Mouse (Mus musculus) forebrain, embryonic 10.5 days (tissue): ENCODE measurements at regions not wholly inside any gene's neighbourhood (a gene's known extent, or its start where the extent isn't known, plus 50 kb on each side); places are given as distances from the start of the nearest gene placed in this dataset.

Experiments used
- DNase-seq: peaks from one replicate; pipeline ENCODE4 v3.0.0-alpha.2; 2017; ENCODE audit warnings: low spot score; ENCODE audit errors: extremely low spot score
- H3K27ac ChIP-seq: fragments of 300-500 bp; sonication (generic); 2 replicates; pipeline ENCODE4 v1.5.1; 2016; ENCODE audit warnings: mild to moderate bottlenecking
- H3K27me3 ChIP-seq: fragments of 300-500 bp; sonication (generic); 2 replicates; pipeline ENCODE4 v1.6.1; 2016; ENCODE audit warnings: mild to moderate bottlenecking; ENCODE audit not compliant: poor library complexity, severe bottlenecking
- H3K36me3 ChIP-seq: fragments of 300-500 bp; sonication (generic); replicated peaks from 2 replicates; pipeline ENCODE4 v1.6.1; 2016; ENCODE audit warnings: mild to moderate bottlenecking, moderate library complexity
- H3K4me1 ChIP-seq: fragments of 300-500 bp; sonication (generic); 2 replicates; pipeline ENCODE4 v1.6.1; 2016
- H3K4me3 ChIP-seq: fragments of 300-500 bp; sonication (generic); 2 replicates; pipeline ENCODE4 v1.5.1; 2016; ENCODE audit warnings: mild to moderate bottlenecking, moderate library complexity
- H3K9me3 ChIP-seq: fragments of 300-500 bp; sonication (generic); 2 replicates; pipeline ENCODE4 v1.6.1; 2016; ENCODE audit warnings: mild to moderate bottlenecking, moderate library complexity
- WGBS: fragments of 180-500 bp; shearing (Covaris S2); methylation state at CpG from one replicate; pipeline ENCODE4 v1.1.7; 2016; 5-methylcytosine and 5-hydroxymethylcytosine counted together

DNA sequence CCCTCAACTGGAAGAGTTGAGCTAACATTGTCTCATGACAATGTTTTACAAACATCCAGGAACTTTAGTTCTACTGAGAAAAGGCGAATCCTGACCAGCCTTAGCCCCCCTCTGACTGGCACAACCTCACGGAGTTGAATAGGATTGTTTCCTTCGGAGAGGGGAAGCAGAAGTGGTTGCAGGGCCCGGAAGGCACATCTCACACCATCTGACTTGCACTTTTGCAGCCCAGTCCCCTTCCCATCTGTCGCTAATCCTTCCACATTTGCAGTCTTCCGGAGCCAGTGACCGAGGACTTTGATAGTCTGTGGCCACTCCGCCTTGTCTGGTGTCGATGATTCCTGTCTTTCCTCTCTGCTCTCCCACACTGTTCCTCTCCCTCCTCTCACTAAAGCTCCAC is 162.8 kb upstream of the Gadl1 start:
- WGBS: 81% methylated on average over 9 of the region's 9 CpGs
- Histone ChIP-seq H3K9me3 (no peaks in the 10 kb centered on the region), H3K4me1 (no peaks in the 10 kb centered on the region), H3K27ac (no peak overlapping the region), H3K36me3 (no peaks in the 10 kb centered on the region), H3K4me3 (no peak overlapping the region), H3K27me3 (no peaks in the 10 kb centered on the region)
- no peak for DNase-seq

- no peaks in the 10 kb centered on the region for H3K27me3 ChIP-seq
- peaks cover 20% of the 10 kb centered on the region for H3K4me1 ChIP-seq
- H3K9me3 ChIP-seq: no peaks in the 10 kb centered on the region
- DNase-seq: no peak
- H3K4me3 ChIP-seq: no peak overlapping the region
- no peak overlapping the region for H3K27ac ChIP-seq
- no peaks in the 10 kb centered on the region for H3K36me3 ChIP-seq
- WGBS: 49% methylated on average over 2 of the region's 2 CpGs
These were observed 148.8 kb upstream of the Gadl1 start for GRCm38 (mm10) chr9:115760496-115760895.

DNA sequence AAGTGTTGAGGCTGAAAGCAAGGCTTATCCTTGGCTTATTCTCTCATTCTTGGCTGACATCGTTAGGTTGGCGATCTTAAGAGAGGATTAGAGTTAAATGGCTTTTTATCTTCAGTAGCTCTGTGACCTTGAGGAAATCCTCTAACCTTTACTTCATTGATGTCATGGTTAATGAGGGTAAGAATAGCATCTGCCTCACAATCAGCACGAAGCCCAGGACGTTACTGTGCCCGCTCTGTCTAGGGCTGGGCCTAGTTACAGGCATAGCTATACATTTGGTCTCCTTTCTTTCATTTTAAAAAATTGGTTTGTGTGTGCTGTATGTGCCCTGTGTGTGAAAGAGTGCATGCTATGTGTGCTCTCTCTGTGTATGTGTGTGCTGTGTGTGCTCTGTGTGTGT is 145.1 kb upstream of the Gadl1 start:
- H3K9me3 ChIP-seq: no peaks in the 10 kb centered on the region
- no peak overlapping the region for H3K27ac ChIP-seq
- no peaks in the 10 kb centered on the region for H3K27me3 ChIP-seq
- H3K4me1 ChIP-seq: peaks cover 20% of the 10 kb centered on the region
- 49% methylated on average over 5 of the region's 5 CpGs for WGBS
- DNase-seq: no peak
- H3K4me3 ChIP-seq: no peak overlapping the region
- H3K36me3 ChIP-seq: no peaks in the 10 kb centered on the region

DNA sequence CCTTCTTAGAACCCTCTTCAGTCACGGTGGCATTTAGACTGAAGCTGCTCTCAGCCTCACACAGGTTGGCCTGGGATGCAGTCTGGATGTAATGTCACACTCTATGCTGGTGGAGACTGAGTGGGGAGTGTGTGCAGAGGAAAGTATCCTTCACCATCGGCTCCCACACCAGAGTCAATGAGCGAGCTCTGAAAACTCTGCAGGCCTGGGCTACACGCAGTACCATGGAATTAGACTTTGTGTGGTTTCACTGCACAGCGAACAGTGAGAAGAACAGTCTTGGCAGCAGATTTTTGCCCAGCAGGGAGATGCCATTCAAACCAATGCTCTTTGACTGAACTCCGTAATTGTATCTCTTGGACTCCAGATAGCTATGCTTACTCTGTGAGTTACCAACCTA is 142.8 kb upstream of the Gadl1 start:
- H3K27ac ChIP-seq: no peak overlapping the region
- no peaks in the 10 kb centered on the region for H3K36me3 ChIP-seq
- no peaks in the 10 kb centered on the region for H3K9me3 ChIP-seq
- H3K4me3 ChIP-seq: no peak overlapping the region
- DNase-seq: no peak
- 89% methylated on average over 6 of the region's 6 CpGs for WGBS
- no peaks in the 10 kb centered on the region for H3K27me3 ChIP-seq
- H3K4me1 ChIP-seq: peaks cover 11% of the 10 kb centered on the region

DNA sequence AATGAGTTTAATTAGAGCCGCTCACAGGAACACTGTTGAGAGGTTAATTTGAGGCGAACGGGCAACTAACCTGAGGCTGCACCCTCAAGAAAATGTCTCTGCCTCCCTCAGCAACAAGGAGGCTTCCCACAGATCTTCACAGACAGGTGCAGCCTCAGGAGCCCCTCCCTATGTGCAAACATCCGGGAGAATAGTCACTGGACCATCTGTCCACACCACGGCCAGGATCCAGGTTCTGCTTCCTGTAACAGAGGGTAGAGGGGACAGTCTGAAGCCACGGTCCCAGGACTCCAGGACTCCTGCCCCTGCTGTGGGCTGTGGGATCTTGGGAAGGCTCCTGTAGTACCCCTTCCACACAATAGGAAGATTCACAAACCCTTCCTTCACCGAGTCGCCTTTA is 134.1 kb upstream of the Gadl1 start:
- no peak for DNase-seq
- no peaks in the 10 kb centered on the region for H3K4me1 ChIP-seq

DNA sequence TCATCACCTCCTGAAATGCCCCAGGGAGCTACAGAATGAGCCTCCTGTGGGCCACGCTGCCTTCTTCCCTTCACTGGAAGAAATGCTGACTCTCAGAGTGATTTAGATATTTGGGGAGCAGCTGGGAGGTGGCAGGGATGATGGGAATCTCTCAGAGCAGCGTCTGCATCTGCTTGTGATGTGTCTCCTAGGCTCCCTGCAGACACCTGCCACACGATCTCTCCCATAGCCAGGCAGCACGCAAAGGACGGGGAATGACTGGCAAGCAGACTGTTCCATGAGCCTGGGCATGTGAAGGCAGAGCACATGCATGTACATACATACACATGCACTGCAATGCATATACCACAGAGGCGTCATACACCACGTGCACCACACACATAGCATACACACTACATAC is 133.4 kb upstream of the Gadl1 start:
- Histone ChIP-seq H3K36me3 (no peaks in the 10 kb centered on the region), H3K9me3 (no peaks in the 10 kb centered on the region), H3K27ac (no peak overlapping the region), H3K4me1 (no peaks in the 10 kb centered on the region), H3K4me3 (no peak overlapping the region), H3K27me3 (no peaks in the 10 kb centered on the region)
- no peak for DNase-seq
- 86% methylated on average over 7 of the region's 7 CpGs for WGBS

More for the DNA sequence above, 134.1 kb upstream of the Gadl1 start:
- Histone ChIP-seq H3K27me3 (no peaks in the 10 kb centered on the region), H3K27ac (no peak overlapping the region), H3K4me3 (no peak overlapping the region), H3K9me3 (no peaks in the 10 kb centered on the region), H3K36me3 (no peaks in the 10 kb centered on the region)
- WGBS: 80% methylated on average over 8 of the region's 8 CpGs

GRCm38 (mm10) chr9:115777097-115777864 is 132.0 kb upstream of the Gadl1 start:
- Histone ChIP-seq H3K4me3 (no peak overlapping the region), H3K27ac (no peak overlapping the region), H3K36me3 (no peaks in the 10 kb centered on the region), H3K9me3 (peaks cover 4% of the 10 kb centered on the region; the same call in 1 of the 2 replicates), H3K27me3 (no peaks in the 10 kb centered on the region), H3K4me1 (no peaks in the 10 kb centered on the region)
- no peak for DNase-seq
- 89% methylated on average over 9 of the region's 9 CpGs for WGBS

- Histone ChIP-seq H3K4me3 (no peak overlapping the region), H3K27me3 (no peaks in the 10 kb centered on the region), H3K36me3 (no peaks in the 10 kb centered on the region), H3K27ac (no peak overlapping the region), H3K9me3 (peaks cover 10% of the 10 kb centered on the region; the same call in 1 of the 2 replicates), H3K4me1 (no peaks in the 10 kb centered on the region)
- 89% methylated on average over 5 of the region's 5 CpGs for whole genome bisulfite sequencing
- no peak for DNase-seq
These were observed 130.4 kb upstream of the Gadl1 start for GRCm38 (mm10) chr9:115778862-115779261.

DNA sequence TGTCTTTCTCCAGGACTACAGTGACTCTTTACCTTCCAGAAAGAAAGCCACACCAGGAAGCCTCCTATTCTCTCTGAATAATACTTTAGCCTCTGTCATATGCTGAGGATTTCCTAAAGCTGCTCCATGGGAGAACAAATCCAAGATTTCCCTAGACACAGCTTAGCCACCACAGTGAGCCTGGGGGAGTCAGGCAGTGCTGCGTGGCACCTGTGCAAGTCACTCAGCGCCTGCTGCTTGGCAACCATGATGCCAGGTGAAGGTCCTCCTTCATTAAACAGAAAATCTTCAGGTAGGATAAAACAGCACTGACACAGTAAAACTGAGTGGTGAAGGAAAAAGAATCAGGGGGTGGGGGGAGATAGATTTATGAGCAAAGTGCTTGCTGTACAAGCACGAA is 109.9 kb upstream of the Gadl1 start:
- 85% methylated on average over 3 of the region's 3 CpGs for WGBS
- Histone ChIP-seq H3K27me3 (no peaks in the 10 kb centered on the region), H3K4me1 (peaks cover 12% of the 10 kb centered on the region), H3K9me3 (no peaks in the 10 kb centered on the region), H3K27ac (no peak overlapping the region), H3K4me3 (no peak overlapping the region), H3K36me3 (no peaks in the 10 kb centered on the region)
- DNase-seq: no peak

DNA sequence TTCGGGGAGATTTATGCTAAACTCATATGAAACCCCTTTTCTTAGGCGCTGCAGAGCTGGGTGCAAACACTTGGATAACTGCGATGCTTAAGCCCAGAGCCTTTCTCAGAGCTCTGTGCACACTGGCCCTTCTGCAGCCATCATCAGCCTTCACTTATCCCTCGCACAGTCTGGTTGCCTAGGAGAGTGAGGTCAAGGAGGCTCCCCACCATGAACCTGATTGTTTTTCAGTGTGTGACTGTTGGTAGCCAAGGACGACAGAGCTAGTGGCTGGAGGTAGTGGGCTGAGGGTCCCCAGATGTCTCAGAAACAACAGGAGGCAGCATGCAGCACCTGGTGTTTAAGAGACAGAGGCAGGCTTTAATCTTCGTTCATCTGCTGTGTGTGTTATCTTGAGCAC is 108.6 kb upstream of the Gadl1 start:
- 48% methylated on average over 6 of the region's 6 CpGs for WGBS
- DNase-seq: peak; percentile 30
- H3K4me3 ChIP-seq: no peak overlapping the region
- no peaks in the 10 kb centered on the region for H3K27me3 ChIP-seq
- H3K27ac ChIP-seq: no peak overlapping the region; the same call in 1 of the 2 replicates
- no peaks in the 10 kb centered on the region for H3K9me3 ChIP-seq
- H3K4me1 ChIP-seq: peaks cover 17% of the 10 kb centered on the region
- no peaks in the 10 kb centered on the region for H3K36me3 ChIP-seq

DNA sequence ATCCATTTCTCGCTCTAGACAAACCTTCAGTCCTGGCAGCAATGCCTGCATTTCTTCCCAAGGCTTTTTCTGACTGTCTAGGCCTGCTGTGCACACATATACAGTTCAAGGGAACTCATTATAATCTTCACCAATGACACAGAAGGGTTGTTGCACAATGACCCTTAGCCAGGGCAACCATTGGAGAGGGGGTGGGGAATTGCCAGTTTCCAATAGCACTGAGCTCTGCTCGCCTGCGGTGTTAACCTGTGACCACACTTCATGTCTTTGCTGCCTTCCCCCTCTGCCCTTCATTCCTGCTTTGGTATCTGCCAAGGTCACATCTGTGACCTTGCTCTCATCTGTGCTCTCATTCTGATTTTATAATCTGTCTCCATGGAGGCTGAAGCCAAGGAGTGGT is 106.2 kb upstream of the Gadl1 start:
- Histone ChIP-seq H3K27ac (no peak overlapping the region), H3K36me3 (no peaks in the 10 kb centered on the region), H3K4me3 (no peak overlapping the region), H3K4me1 (peaks cover 28% of the 10 kb centered on the region), H3K27me3 (no peaks in the 10 kb centered on the region), H3K9me3 (no peaks in the 10 kb centered on the region)
- DNase-seq: no peak
- 84% methylated on average over 3 of the region's 3 CpGs for WGBS

DNA sequence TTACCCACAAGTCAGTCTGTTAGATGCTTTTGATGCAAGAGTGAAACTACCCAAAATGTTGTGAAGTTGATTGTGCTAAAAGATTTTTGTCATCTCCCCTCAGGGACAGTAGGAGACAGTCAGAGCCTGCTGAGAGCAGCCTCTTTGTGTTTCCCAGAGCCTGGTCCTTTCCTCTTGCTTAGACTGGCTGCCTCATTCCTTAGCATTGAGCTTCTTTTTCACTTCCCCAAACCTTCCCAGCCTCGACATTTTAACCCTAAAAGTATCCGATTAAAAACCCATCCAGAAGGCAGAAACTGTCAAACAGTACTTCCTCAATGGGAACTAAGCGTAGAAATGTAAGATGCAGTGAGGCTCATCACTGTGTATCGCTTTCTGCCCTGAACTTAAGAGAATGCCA is 104.0 kb upstream of the Gadl1 start:
- H3K4me3 ChIP-seq: no peak overlapping the region
- no peaks in the 10 kb centered on the region for H3K36me3 ChIP-seq
- H3K4me1 ChIP-seq: peaks cover 26% of the 10 kb centered on the region
- H3K27me3 ChIP-seq: no peaks in the 10 kb centered on the region
- H3K27ac ChIP-seq: no peak overlapping the region
- 41% methylated on average over 4 of the region's 4 CpGs for WGBS
- no peak for DNase-seq
- H3K9me3 ChIP-seq: no peaks in the 10 kb centered on the region

- Histone ChIP-seq H3K27me3 (no peaks in the 10 kb centered on the region), H3K27ac (no peak overlapping the region), H3K36me3 (no peaks in the 10 kb centered on the region), H3K4me1 (peaks cover 17% of the 10 kb centered on the region), H3K4me3 (no peak overlapping the region), H3K9me3 (no peaks in the 10 kb centered on the region)
- no peak for DNase-seq
- 78% methylated on average over 10 of the region's 10 CpGs for WGBS
These were observed 103.1 kb upstream of the Gadl1 start for GRCm38 (mm10) chr9:115806018-115806702.
